ENCODE assay signal across 13 mouse cellular contexts in the genomic region with DNA sequence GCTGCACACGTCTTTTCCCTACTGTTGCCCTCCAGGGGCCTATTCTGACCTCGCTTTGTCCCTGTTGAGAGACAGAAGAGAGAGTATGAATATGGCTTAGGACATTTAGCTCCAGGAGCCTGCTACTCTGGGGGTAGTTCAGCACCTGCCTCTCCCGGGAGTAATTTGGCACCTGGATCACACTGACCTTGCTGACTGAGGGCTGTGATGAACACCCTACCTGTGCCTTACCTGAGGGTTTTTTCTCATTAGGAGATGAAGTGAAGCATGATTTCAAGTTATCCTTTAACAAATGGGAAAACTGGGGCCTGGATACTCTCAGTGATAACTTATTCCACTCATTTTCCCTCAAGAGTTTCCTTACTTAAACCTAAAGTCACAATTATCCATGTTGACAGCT.
"Had no signal": no experiment of that assay in that cellular context is flagged by ENCODE, and none has a peak within 500 bp of the region (broad histone marks: within the 10 kb centered on the region; RNA-seq: fewer than 3 reads in every experiment).

No protein-coding gene starts in this region.

- H3K27me3 ChIP-seq: limb, embryonic 15.5 days; liver, embryonic 12.5 days; neural tube, embryonic 13.5 days had no signal

- H3K4me2 ChIP-seq: limb, embryonic 15.5 days; liver, embryonic 12.5 days; lung, embryonic 14.5 days; neural tube, embryonic 13.5 days had no signal

- DNase-seq: lung, embryonic 14.5 days; lung, postnatal 10 days; lung, postnatal 4 days; right cerebral cortex, postnatal 25 days had no signal

- H3K9ac ChIP-seq: limb, embryonic 15.5 days; liver, embryonic 12.5 days; lung, embryonic 14.5 days; neural tube, embryonic 13.5 days had no signal

- H3K27ac ChIP-seq: limb, embryonic 15.5 days; liver, embryonic 12.5 days; midbrain, embryonic 10.5 days; neural tube, embryonic 13.5 days; stomach, postnatal 0 days had no signal

- H3K4me1 ChIP-seq: limb, embryonic 15.5 days; liver, embryonic 12.5 days had no signal

- H3K9me3 ChIP-seq: limb, embryonic 15.5 days; liver, embryonic 12.5 days; midbrain, embryonic 10.5 days; neural tube, embryonic 13.5 days had no signal

- H3K36me3 ChIP-seq: limb, embryonic 15.5 days; liver, embryonic 12.5 days; midbrain, embryonic 10.5 days; neural tube, embryonic 13.5 days had no signal

- H3K4me3 ChIP-seq: limb, embryonic 15.5 days; liver, embryonic 12.5 days; midbrain, embryonic 10.5 days; myocyte; neural tube, embryonic 13.5 days had no signal

- ATAC-seq: hindbrain, embryonic 16.5 days; inflammation-experienced regulatory T-cells, adult 6 months; intestine, postnatal 0 days; liver, embryonic 12.5 days had no signal
